Mouse (Mus musculus): Measurements from ENCODE around the gene Ano10.
"Not testable (repeated sequence)": the region's sequence is repeated elsewhere in the genome, so short reads cannot be mapped to it uniquely, and the experiment has no call there.

The Ano10 gene

DNA sequence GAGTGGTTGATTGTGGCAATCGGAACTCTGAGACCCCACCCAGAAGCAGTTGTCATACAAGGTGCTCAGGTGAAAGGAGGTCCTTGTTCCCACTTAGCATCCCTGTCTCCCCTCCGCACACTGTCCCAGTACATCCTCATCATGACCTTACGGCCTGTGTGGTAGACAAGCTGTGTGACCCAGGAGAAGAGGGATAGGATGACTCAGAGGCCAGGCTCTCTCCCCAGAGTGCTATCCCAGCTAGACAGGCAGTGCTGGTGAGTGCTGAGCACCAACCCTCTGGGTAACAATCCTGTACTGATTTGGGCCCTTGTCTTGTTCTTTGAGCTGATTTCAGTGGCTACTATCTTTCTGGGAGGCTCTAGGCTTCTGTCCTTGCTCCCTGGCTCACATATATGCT lies 95.6 kb downstream of the Ano10 start:
- no peak for DNase-seq (ENCODE audit: extremely low spot score)

DNA sequence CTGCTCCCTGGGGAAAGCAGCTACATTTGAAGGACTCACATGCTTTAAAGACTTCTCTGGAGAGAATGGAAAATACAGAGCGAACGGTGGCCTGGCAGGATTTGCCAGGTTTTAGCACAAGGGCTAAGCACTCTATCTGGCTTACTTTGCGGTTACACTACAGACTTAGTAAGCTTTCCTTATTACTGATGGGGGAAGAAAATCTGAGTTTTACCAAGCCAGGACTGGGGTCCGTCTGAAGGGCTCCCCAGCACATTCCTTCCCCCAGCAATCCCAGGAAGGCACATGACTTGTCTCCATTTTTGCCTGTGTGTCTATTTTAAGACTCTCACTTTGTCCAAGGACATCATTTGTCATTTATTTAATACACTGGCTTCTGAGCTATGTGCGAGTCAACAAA lies 97.2 kb downstream of the Ano10 start:
- no peak for DNase-seq (ENCODE audit: extremely low spot score)

DNA sequence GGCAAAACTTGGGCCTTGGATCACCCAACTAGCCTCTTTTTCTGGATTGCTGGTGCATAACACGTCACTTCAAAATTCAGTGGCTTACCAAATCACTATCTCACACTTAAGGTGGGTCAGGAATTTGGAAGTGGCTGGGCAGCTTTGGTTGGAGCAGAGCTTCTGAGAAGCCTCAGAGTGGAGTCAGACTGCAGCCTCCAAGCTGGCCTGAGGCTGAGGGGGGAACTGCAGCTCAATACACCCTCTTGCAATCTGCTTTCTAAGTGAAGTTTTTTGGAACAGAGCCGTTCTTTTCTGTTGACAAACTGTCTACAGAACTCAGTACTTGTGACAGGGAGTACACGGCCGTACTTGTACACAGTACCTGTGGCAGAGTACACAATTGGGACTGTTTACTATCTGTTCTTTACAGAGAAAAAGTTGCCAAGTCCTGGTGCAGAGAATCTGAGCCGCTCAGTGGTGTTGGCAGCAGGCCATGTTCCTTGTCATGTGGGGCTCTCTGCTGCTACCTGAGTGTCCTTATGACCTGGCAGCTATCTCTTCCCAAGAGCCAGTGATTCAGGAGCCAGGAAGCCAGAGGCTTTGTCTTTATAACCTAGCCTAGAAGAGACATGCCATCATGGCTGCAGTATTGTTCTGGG lies 99.1 kb downstream of the Ano10 start:
- no peak for DNase-seq (ENCODE audit: extremely low spot score)

DNA sequence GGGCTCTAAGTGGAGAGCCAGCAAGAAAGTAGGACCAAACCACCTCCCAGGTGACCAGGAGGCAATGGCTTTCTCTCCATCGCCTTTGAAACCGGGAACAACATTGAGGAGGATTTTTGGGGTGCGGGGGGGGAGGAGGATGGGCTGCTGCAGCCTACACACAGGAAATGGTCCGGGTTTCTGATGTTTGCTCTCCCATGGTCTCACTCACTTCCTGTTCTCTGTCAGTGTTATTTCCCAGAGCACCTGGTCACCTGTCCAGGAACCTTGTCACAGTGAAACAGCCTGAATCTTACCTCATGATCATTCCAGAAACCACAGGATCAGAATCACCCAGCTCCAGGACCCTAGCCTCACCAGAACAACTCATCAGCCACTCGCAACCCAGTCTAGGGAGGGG lies 100.4 kb downstream of the Ano10 start:
- no peak for DNase-seq (ENCODE audit: extremely low spot score)

DNA sequence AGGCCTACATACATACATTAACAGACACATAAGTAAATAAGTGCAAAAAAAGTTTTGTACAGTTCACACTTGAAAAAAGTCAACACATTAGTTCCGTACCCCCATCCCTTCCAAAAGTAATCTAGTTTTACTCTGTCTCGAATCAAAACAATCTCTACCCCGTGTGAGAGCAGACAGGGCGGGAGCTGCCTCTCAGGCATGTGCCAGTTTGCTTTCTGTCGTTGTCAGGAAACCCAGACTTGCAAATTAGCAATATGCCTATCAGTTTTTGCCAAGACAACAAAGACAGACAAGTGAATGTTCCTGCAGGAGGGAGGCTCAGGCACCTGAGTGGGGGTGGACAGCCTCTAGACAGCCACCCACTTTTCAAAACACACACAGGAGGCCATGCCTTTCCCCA lies 100.9 kb downstream of the Ano10 start:
- DNase-seq (ENCODE audit: extremely low spot score) = no peak

DNA sequence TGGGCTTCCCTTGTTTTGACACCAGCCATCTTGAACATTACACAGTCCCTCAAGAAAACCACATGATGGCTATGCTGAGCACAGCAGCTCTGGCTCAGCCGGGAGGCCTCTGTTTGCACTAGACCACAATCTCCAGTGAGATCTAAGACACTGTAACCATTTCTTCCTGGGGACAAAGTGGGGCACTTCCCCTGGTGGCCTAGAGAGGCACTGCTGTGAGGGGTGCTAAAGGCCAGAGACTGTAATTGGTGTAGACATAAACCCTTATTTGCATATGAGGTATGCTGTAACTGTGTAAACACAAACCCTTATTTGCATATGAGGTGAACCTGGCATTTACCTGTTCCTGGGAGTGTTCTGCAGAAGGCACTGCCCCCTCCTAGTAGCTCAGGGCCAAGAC lies 105.5 kb downstream of the Ano10 start:
- DNase-seq (ENCODE audit: extremely low spot score) = no peak

DNA sequence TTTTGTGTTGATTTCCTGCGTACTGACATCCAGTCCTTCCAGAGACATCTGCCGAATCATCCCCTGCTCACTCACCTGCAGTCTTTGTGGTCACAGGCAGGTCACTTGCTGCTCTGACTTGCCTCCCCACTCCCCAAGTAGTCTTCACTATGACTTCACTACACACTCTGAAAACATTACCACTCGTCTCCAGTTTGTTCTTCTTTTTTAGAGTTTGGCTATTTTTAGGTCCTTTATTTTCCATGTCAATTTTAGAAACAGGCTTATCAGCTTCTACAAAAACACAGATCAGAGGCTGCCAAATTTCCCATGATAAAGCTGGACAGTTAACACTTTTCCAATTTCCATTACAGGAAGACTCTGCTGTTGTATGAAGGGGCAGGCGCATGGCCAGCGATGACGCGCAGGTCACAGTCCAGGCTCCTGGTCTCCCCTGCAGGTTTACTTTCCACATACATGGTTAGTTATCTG lies 106.7 kb downstream of the Ano10 start:
- DNase-seq (ENCODE audit: extremely low spot score) = no peak

DNA sequence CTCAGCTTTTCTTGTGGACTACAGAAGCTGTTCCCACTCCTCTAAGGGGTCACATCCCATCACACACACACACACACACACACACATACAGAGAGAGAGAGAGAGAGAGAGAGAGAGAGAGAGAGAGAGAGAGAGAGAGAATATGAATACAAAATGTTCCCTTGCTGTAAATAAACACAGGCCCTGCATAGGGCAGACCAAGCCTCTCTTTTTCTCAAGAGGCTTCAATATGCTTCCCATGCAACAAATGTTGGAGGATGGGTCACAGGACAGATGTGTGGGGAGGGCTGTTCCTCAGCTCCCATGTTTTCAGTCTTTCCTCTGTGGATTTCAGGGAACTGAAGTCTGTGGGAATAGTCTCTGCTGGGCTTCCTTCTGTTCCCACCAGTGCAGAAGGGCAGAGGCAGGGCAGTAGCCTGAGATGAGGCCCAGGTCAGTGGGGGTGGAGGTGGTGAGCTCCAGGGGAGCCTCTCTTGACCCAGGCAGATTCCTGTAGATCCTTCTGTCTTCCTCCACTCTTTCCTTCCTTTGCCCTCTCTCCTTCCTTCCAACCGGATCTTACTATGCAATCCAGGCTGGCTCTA lies 107.5 kb downstream of the Ano10 start:
- DNase-seq (ENCODE audit: extremely low spot score) = no peak

DNA sequence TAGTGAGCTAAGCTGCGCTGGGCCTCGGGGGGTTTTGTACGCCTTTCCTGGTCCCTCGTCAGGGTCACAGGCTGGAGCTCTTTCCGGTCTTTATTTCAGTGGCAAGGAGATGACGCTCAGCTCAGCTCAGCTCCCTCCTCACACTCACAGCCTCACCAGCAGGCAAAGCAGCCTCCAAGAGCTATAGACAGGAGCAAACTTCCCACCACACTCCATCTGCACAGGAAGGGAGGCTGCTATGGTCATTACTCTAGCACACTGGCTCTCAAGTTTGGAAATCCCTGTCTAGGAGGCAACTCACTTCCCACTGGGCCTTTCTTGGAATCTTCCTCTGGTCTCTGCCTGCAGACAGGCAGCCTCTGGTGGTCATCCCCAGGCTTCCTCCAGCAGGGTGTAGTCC lies 108.3 kb downstream of the Ano10 start:
- no peak for DNase-seq (ENCODE audit: extremely low spot score)

DNA sequence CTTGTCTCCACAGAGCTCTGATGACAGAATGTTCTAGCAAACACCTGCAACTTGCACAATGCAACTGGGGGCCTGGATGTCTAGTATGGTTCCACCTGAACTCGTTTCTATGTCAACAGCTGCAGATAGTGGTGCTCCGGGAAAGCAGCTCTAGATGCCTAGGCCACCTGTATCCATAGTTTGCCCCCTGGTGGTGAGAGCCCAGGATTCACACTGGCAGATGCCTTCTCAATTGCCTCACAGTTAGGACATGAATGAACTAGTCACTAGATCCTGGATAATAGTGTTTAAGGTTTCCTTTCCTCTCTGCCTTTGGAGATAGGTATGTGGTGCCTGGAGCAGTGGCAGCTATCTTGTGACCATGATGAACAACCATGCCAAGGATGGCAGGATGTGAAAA lies 109.2 kb downstream of the Ano10 start:
- peak; percentile 59 for DNase-seq (ENCODE audit: extremely low spot score)

DNA sequence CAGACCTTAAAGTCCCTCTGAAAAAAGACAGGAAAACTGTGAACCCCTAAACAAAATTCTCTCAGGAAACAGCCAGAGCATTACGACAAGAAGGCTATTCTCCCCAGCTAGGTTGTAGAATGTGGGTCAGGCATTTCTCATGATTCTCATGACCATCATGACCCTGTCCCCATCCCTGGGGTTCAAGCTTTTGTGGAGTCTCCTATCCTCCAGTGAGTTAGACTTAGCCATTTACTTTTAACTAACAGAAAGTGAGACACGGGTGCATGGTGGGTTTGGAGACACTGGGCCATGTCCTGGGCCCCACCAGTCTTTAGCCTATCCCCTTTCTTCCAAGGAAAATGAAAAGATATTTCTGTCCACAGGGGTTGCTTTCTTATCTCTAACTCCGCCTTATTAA lies 109.9 kb downstream of the Ano10 start:
- no peak for DNase-seq (ENCODE audit: extremely low spot score)

DNA sequence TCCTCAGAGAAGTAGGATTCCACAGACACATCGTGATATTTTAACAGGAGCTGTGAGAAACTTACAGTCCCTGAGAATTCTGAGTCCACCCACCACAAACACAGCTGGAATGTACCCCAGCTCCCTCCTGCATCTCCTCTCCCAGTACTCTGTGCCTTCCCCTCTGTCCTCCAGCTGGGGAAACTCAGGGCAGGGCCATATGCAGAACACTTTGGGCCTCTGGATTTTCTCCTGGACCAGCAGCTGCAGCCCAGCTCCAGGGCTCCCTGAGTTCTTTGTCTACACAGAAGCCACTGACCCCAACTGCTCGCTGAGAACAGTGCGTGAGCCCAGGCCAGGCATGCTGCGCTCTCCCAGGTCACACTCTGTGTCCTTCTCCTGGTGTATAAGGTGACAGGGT lies 111.1 kb downstream of the Ano10 start:
- DNase-seq (ENCODE audit: extremely low spot score) = no peak

DNA sequence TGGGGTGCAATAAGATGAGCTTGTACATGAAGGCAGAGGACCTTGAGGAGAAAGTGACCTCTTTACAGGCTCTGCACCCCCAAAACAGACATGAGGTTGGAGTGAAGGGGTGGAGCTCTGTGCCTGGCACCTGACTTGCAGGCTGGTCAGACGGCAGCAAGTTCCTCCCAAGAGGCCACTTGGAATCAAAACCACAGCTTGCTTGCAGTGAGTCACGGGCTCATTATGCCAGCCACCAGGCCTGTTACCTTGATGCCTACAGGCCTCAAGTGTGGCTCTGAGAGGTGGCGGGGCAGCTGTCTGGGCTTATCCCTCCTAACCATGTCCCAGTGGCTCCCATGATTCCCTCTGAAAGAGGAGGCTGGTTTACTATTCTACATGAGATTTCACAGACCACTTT lies 114.1 kb downstream of the Ano10 start:
- no peak for DNase-seq (ENCODE audit: extremely low spot score)

DNA sequence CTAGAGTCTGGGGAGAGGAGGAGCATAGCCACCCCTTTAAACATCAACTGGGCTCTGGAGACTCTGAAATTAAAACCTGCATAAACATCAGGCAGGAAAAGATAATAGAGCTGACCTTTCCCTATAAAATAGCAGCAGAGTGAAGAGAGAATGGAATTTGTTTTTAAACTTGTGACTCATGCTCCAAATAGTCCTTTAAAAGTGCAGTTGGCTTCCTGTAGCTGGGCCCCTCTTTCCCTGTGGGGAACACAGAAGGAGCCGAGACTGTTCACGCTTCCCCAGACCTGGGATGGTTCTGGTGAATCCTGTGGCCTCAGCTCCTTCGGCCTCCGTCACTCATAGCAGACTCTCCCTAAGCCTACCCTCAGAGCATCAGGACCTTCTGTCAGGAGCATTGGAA lies 115.8 kb downstream of the Ano10 start:
- no peak for DNase-seq (ENCODE audit: extremely low spot score)

DNA sequence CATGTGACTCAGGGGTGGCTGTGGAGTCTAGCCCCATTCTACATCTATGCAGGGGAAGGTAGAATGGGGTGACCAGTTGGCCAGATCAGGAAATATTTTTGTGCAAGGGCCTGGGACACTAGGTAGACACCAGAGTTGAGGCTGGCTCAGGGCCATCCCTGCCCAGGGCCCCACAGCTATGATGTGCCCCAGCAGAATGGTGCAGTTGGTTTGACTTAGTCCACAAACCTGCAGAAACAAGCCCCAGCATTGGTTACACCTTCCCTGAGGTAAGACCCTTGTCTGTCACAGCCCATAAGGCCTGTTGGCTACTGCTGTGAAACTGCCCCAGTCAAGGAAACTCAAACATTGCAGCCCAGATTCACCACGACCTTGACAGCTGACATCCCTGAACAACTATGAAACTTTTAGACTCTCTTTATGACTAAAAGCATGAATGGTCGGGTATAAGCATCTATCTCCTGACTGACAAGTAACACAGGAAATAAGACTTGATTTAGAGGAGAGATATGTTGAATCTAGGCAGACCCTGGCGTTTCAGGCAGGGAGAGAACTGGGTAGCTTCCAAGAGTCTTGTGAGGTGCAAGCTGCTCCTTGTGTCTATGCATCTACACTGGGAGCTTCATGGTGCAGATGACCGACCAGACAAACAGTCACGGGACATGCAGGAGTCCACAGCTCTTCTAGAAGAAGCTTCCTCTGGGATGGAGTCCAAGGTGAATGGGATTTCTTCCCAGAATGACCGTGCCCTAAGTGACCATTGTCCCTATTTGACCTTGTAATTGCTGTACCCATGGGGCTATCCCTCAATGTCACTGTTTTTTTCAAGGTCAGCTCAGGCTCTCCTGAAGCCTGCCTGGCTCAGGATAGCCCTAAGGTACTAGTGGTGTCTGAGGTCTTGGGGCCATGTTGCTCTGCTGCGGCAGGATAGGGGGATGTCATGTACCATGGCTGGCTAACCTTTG lies 116.7 kb downstream of the Ano10 start:
- DNase-seq (ENCODE audit: extremely low spot score) = no peak

DNA sequence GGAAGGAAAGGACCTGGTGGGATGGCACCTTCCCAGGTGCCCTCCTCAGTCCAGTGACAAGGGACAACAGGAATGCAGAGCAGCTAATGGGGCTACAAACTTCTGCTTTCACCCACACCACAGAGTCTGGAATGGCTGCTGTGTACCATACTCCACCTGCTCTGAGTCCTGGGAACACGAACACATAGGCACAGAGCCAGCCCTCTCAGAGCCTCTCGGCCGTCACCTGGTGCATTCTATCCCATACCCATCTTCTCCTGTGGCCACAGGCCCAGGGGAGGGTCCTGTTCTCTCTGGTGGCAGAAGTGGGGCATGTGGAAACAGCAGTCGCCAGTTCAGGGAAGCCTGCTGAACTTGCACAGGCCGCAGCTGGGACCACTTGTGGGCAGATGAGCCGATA lies 119.5 kb downstream of the Ano10 start:
- DNase-seq (ENCODE audit: extremely low spot score) = no peak

DNA sequence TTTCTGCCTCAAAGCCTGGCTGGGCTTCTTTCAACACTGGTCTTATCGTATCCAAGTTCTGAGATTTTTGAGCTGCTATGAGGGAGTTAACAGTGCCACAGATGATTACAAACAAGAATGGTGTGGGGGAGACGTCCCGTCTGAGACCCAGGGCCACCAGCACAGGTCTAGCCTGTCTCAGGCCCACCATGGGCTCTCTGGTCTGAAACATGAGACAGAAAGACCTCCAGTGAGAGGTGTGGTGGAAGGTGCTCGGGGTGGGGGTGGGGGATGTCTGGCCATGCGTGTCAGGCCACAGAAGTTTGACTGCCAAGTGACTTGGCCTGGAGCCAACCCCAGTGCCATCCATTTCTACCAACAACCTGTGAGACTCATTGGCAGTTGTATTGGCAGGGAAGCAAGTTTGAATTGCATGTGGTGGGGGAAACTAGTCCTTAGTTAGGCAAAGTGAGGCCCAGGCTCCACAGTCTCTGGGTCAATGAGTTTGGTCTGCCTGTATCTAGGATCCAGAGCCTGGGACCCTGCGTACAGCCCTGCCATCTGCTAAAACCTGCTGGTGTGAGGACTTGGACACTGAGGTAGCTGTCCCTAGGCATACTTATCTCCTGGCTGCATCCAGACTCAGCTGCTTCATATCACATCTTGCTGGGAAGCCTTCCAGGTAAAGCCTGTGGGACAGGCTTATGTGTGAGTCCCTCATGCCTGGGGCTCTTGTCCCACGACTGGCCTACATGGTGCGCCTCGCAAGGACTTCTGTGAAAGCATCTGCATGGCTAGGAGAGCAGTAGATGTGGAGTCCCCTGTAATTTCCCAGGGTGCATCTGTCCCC lies 120.6 kb downstream of the Ano10 start:
- no peak for DNase-seq (ENCODE audit: extremely low spot score)

DNA sequence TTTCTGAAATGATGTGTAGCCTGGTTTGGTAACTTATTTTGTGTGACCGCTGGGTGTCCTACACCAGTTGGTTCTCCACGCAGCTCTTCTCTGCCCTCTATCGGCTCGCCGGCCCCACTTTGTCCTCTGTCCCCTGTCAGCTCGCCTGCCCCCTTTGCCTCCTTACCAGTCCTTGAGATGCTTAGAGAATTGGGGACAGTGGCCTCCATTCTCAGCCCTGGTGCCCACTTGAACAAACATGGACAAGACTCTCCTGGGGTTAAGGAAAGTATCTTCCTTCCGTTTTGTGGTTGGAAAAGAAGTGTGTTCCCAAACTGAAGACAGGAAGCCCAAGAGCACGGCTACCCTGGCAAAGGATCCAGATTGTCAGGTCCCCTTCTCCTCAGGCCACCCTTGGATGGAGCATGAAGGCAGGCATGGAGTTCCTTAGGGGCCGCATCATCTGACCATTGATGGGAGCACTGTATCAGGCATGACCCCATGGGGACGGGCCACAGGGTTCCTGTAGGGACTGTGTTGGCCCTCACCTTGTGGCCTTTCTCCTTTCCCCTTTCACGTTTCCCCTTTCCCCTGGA lies 121.5 kb downstream of the Ano10 start:
- DNase-seq (ENCODE audit: extremely low spot score) = no peak

DNA sequence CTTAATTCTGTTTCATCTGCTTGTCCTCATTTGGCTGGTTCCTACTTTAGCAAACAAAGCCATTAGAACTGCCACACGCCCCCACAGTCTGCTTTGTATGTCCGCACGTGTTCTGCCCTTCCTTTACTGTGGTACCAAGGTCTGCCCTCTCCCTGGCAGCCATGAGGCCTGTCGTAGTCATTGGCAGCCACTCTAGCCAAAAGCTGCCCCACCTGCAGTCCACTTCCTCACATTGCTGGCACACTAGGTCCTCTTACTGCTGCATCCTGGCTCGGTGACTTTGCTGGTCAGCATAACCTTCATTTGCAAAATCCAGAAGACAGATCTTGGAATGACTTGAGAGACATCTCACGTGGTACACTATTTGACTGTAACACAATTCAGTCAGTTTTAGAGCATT lies 124.3 kb downstream of the Ano10 start:
- DNase-seq (ENCODE audit: extremely low spot score) = no peak

DNA sequence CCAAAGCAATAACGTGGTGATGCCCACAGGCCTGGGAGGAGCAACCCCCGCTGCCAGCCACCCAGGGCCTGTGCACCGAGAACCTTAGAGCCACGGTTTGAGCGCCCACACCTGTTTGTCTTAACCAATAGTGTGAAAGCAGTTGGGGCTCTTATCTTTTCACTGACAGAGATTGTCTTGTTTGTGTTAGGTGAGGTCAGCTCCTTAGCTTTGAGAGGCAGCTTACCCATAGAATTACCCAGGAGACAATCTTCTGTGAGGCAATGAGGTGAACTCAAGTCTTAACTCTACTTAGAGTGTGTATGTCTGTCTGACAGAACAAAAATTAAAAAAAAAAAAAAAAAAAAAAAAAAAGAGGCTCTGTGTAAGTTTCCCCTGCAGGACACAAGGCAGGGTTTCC lies 126.5 kb downstream of the Ano10 start:
- not testable (repeated sequence) for DNase-seq (ENCODE audit: extremely low spot score)

DNA sequence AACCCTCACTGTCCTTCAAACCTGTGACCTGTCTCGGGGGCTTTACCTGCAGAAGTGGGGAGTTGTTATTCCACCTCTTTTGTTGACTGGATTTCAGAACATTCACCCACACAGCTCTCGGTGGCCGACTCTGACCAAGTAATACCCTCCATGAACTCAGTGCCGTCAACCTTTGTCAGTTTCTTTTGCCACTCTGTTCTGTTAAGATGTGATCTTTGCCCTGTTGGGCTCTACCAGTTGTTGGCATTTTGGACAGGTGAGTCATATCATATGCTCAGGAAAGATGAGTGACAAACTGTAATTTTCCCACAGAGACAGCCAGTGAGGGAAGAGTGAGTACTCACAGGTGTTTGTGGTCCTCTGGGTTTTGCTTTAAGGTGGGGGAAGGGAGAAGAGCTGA lies 129.7 kb downstream of the Ano10 start:
- no peak for DNase-seq (ENCODE audit: extremely low spot score)

DNA sequence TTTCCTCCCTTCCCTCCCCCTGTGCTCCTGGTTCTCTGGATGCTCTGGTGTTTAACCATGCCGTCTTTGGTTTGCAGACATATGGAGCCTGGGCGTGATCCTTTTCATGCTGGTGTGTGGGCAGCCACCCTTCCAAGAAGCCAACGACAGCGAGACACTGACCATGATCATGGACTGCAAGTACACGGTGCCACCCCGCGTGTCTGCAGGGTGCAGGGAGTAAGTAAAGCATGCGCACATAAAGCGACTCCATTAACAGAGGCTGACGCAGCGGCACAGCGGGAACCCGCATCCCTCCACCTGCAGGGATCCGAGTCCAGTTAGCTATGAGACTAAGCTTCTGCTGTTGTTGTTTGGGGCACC lies 137.2 kb downstream of the Ano10 start:
- no peak for DNase-seq (ENCODE audit: extremely low spot score)
